Mouse (Mus musculus): Measurements from ENCODE around the gene Gcnt1.

Gcnt1 gene

DNA sequence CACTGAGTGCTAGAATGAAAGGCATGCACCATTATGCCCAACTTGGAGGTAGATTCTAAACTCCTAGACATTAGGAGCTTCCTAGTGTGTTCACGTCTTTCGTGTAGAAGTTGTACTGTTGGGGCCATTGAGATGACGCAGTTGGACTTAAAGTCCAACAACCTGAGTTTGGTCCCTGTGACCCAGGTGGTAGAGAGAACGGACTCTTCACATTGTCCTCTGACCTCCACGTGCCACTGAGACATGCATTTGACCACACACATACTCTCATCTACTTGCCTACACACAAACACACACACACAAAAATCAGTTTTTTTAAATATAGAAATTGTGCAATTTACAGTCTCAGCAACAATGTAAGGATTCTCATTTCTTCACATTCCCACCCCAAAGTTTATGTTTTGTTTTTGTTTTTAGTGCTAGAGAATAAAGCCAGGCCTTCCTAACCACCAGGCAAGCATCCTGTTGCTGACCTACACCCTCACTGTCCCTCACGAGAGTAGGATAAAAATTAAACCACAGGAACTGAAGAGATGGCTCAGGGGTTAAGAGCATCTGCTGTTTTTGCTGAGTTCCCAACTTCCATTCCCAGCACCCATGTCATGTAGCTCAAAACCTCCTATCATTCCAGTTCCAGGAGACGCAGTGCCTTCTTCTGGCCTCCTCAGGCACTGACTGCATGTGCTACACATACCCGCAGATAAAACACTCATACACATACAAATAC is 6.1 kb downstream of the Gcnt1 start:
- no peak for DNase-seq (ENCODE audit: extremely low spot score)

GRCm38 (mm10) chr19:17364741-17365140 is 7.9 kb downstream of the Gcnt1 start:
- peak; percentile 17 for DNase-seq (ENCODE audit: extremely low spot score)

DNA sequence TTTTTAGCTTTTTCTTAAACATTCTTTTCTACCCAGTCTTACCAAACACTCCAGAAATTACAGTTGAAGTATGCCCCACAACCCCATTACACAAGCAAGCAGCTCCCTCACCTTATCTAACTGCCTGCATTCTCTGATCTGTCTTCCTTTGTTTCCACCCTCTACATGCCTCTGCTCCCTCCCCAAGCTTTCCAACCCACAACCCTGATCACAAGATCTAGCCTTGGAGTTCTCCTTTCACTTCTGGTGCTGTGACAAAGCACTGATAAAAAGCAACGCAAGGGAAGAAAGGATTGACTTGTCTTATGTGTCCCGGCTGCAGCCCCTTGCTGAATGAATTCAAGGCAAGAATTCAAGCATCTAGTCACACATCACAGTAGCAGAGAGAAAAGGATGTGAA is 11.5 kb downstream of the Gcnt1 start:
- DNase-seq (ENCODE audit: extremely low spot score) = no peak

- no peak for DNase-seq (ENCODE audit: extremely low spot score)
These were observed 13.2 kb downstream of the Gcnt1 start for GRCm38 (mm10) chr19:17359315-17359890.

DNA sequence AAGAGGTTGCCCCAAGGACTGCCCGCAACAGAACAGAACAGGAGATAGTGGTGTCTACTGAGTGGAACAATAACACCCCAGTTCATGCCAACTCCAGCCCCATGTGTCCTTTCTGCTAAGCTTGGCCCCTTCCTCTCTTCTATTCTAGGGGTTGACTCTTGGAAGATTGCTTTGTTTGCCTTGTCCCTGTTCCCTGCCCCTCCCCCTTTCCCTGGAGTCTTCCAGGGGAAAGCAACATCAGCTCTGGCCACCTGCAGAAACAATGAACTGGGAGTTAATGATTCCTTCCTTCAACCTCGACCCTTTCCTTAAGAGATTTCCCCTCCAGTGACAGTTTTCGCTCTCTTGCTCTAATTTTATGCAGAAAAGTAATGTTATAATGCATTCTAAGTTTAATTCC is 15.3 kb downstream of the Gcnt1 start:
- DNase-seq (ENCODE audit: extremely low spot score) = no peak

GRCm38 (mm10) chr19:17356932-17357331 is 15.7 kb downstream of the Gcnt1 start:
- DNase-seq (ENCODE audit: extremely low spot score) = no peak

DNA sequence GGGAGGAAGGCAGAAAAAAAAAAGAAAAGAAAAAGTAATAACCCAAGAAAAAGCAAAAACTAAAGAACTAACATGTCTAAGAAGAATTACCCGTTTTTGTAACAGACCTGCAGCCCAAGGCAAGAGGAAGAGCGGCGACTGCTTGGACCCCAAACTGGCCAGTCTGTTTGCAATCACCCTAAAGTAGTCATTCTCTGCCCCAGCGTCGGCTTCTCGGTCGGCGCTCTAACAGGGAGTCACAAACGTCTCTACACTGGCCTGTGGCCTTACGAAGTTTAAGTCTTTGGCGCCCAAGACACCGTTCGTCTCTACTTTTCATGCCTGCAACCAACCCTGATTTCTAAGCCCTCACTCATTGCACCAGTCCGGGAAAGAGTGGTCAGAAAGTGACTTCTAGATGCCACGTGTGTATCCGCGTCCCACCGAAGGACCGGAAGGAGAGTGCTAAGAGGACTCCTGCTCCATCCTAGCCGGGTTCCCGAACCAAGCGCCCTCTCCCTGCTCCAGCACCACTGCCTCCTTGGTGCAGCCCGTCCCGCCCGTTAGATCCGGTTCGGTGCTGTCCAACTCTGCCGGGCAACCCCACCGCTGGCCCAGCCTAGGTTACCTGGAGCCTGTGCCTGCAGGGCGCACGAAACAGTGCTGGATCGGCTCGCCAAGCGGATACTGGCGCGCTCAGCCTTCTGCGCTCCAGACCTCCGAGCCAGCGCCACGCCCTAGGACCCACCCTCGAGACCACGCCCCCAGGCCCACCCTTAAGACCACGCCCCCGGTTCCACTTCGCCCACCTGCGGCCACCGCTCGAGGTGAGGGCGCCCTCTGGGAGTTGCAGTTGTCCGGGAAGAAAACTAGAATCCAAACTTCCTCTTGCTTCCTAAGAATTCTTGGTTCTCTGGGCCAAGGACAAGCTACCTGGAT is 16.4 kb downstream of the Gcnt1 start:
- DNase-seq (ENCODE audit: extremely low spot score) = peak; percentile 81

DNA sequence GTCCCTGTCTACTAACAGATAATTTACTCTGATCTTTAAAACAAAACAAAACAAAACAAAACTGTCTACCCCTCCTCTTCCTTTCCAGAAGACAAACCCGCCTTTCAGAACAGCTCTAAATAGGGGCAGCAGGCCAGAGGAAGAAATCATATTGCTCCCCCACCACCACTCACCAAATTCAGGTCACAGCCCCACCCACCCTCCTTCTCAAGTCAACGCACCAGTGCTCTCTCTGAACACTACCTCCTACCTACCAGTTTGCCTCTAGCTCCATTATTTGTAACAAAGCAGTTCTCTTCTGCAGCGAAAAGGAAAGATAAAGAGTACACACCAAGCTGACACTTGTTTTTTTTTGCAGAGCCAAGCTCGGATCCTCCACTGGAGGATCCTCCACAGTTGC is 17.3 kb downstream of the Gcnt1 start:
- DNase-seq (ENCODE audit: extremely low spot score) = no peak

- DNase-seq (ENCODE audit: extremely low spot score) = no peak
These were observed 17.8 kb downstream of the Gcnt1 start for GRCm38 (mm10) chr19:17354797-17355196.

GRCm38 (mm10) chr19:17354362-17354761 is 18.3 kb downstream of the Gcnt1 start:
- no peak for DNase-seq (ENCODE audit: extremely low spot score)

GRCm38 (mm10) chr19:17353727-17354126 is 18.9 kb downstream of the Gcnt1 start:
- DNase-seq (ENCODE audit: extremely low spot score) = no peak

DNA sequence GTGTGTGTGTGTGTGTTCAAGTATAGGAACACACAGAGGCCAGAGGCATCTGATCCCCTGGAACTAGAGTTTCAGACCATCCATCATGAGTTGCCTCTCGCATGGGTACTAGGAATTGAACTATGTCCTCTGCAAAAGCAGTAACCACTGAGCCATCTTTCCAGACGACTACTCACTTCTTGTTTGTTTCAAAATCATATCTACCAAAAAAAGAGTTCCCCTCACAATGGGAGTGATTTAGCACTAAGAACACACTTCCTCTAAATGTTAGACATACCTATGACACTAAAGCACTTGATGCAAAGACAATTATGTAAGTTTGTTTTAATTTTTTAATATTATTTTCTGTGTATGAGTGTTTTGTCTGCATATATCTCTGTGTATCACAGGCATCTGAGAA is 24.8 kb downstream of the Gcnt1 start:
- DNase-seq (ENCODE audit: extremely low spot score) = no peak

GRCm38 (mm10) chr19:17346716-17347474 is 25.7 kb downstream of the Gcnt1 start:
- DNase-seq (ENCODE audit: extremely low spot score) = no peak

DNA sequence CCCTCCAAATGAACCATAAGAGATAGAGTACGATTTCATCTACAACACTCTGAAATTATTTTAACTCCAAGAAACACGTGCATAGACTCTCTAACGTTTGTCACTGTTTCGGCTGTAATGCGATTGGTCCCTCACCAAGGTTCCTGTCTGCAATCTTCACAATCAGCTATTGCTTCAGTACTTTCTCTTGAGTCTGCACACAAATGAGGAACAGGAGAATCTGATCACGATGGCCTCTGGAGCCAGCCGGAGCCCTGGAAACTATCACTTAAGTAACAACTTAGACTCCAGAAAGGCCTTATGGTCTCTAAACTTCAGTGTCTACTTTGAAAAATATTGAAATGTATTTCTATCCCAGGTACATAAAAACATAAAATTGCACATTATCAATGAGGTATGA is 27.8 kb downstream of the Gcnt1 start:
- no peak for DNase-seq (ENCODE audit: extremely low spot score)

- DNase-seq (ENCODE audit: extremely low spot score) = no peak
These were observed 33.1 kb downstream of the Gcnt1 start for GRCm38 (mm10) chr19:17339563-17339962.

GRCm38 (mm10) chr19:17337057-17337679 is 35.5 kb downstream of the Gcnt1 start:
- no peak for DNase-seq (ENCODE audit: extremely low spot score)

DNA sequence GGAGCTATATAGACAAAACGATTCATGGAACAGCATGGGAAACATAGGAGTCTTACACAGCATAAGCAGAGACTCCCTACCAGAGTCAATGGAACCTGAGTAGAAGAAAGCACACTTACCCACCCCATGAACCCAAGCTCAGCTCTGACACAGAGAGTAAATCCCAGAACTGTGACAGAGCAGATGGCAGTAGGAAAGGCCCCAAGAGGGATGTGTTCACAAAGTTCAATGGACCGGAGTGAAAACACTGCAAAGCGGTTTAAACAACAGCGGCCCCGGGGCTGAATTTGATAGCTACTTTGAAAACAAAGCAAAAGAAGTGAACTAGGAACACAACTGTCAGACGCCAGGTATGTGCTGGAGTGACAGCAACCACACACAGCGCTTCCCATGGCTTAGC is 36.0 kb downstream of the Gcnt1 start:
- DNase-seq (ENCODE audit: extremely low spot score) = no peak

DNA sequence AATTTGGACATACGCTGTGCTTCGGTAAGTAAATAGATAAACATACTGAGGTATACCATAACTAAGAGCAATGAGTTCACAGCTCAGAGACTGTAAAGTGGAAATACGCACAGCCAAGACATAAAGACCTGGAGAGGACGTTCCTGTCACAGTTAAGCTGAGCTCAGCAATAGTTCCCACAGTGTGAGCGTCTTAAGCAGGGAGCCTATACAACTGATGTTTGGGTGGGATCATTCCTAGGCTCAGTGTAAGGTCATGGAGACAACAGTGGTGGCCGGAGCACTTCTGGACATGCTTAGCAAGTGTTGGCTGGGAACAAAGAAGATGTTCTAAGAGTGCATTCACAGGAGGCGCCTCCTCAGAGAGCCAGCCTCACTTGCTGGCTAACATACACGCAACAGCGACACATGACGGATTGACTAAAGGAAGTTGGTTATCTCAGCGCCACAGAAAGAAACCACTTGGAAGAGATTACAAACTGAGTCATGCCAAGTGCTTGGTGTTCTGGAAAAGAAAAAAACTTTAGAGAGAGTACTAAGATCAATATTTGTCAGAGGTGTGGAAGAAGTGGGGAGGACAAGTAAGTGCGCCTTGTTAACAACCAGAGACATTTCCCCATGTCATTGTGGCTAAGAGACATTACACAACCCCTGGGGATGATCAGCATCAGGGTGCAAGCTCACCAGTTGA is 37.9 kb downstream of the Gcnt1 start:
- DNase-seq (ENCODE audit: extremely low spot score) = no peak

GRCm38 (mm10) chr19:17333043-17333442 is 39.6 kb downstream of the Gcnt1 start:
- DNase-seq (ENCODE audit: extremely low spot score) = no peak

DNA sequence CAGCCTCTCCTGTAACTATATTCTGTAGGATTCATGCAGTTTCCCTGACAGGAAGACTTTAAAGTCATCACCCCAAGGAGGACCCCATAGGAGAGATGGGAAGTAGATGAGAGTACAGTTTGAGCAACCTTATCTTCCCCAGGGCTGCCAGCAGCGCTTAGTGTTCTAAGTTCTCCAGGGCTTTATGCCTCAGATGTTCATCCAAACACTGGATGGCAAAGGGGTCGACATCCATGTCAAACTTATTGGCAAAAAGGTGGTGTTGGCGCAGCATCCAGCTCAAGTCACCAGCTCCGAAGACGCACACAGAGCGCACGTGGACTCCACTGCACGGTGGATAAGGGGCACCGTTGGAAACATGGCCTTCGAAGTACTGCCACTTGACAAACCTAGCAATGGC is 43.7 kb downstream of the Gcnt1 start:
- no peak for DNase-seq (ENCODE audit: extremely low spot score)

- DNase-seq (ENCODE audit: extremely low spot score) = no peak
These were observed 44.7 kb downstream of the Gcnt1 start for GRCm38 (mm10) chr19:17327881-17328404.

Measured in embryo, embryonic 9.5 days (tissue).